Mouse (Mus musculus) heart, postnatal 0 days (tissue): ENCODE measurements around the gene H60b. TPM values are rescaled to one million over a fixed set of nuclear protein-coding genes. Genes with fewer than 3 reads are reported as not detected.

Experiments used
- ATAC-seq: fragments of 200-750 bp; cut with Nextera tagmentation; 2 replicates; pipeline ENCODE4 v1.8.0; 2017; ENCODE audit warnings: low read depth, moderate number of reproducible peaks, moderate library complexity; ENCODE audit not compliant: insufficient read depth
- DNase-seq: peaks from one replicate; pipeline ENCODE4 v3.0.0-alpha.2; 2016; ENCODE audit warnings: low spot score
- H3K27ac ChIP-seq: fragments of 300-500 bp; sonication (generic); 2 replicates; pipeline ENCODE4 v1.5.1; 2014; ENCODE audit warnings: low read depth, mild to moderate bottlenecking
- H3K27me3 ChIP-seq: fragments of 300-500 bp; sonication (generic); 2 replicates; pipeline ENCODE4 v1.6.1; 2014; ENCODE audit warnings: low read length, mixed read lengths; ENCODE audit not compliant: control insufficient read depth, insufficient read depth
- H3K36me3 ChIP-seq: fragments of 300-500 bp; sonication (generic); replicated peaks from 2 replicates; pipeline ENCODE4 v1.6.1; 2014; ENCODE audit warnings: low read length, mixed read lengths; ENCODE audit not compliant: control insufficient read depth, insufficient read depth
- H3K4me1 ChIP-seq: fragments of 300-500 bp; sonication (generic); 2 replicates; pipeline ENCODE4 v1.6.1; 2014; ENCODE audit warnings: antibody characterized with exemption; ENCODE audit not compliant: control insufficient read depth, insufficient read depth
- H3K4me2 ChIP-seq: fragments of 300-500 bp; sonication (generic); 2 replicates; pipeline ENCODE4 v1.6.1; 2014; ENCODE audit warnings: low read depth, mild to moderate bottlenecking, low read length, moderate library complexity
- H3K4me3 ChIP-seq: fragments of 300-500 bp; sonication (generic); 2 replicates; pipeline ENCODE4 v1.5.1; 2014; ENCODE audit warnings: low read depth, low read length
- H3K9ac ChIP-seq: fragments of 300-500 bp; sonication (generic); replicated peaks from 2 replicates; pipeline ENCODE4 v1.6.1; 2014; ENCODE audit warnings: low read depth, low read length, mixed read lengths
- H3K9me3 ChIP-seq: fragments of 300-500 bp; sonication (generic); replicated peaks from 2 replicates; pipeline ENCODE4 v1.6.1; 2016; ENCODE audit warnings: low read length; ENCODE audit not compliant: control insufficient read depth
- CTCF ChIP-seq: IDR thresholded peaks from 2 replicates; pipeline ENCODE4 v1.5.1; 2016; ENCODE audit warnings: antibody characterized with exemption, control low read depth, low read depth
- EP300 ChIP-seq: IDR thresholded peaks from 2 replicates; pipeline ENCODE4 v1.6.1; 2016; ENCODE audit warnings: antibody characterized with exemption, low read depth
- WGBS: fragments of 180-500 bp; shearing (Covaris S2); extraction: QIAGEN DNeasy Blood & Tissue Kit; methylation state at CpG from one replicate; pipeline ENCODE4 v1.1.7; 2014; 5-methylcytosine and 5-hydroxymethylcytosine counted together
- polyA plus RNA-seq: library from polyadenylated mRNA; unstranded; fragments of >200 nt; fragmentation: Nextera tagmentation; extraction: Ambion mirVana; gene quantifications from 2 replicates; pipeline ENCODE4 v1.2.1, GENCODE M21; 2015
- total RNA-seq: library from RNA; depleted of rRNA; stranded (reverse); fragments of >200 nt; gene quantifications from 2 replicates; pipeline ENCODE4 v1.2.3, GENCODE M21; 2014; ENCODE audit warnings: low replicate concordance

H60b gene
- total and polyA plus RNA-seq, 2 experiments from 2014 or later, result 0.36 TPM; not detected in 1

GRCm38 (mm10) chr10:22297033-22297762, 138.8 kb downstream of the H60b start:
- ATAC-seq (no peak), DNase-seq (no peak)
- no peak overlapping the region for H3K4me2 ChIP-seq
- no peaks in the 10 kb centered on the region for H3K9me3 ChIP-seq
- 74% methylated on average over 5 of the region's 5 CpGs for whole genome bisulfite sequencing
- TF ChIP-seq EP300 (no peak), CTCF (no peak)
- H3K27ac ChIP-seq, result no peak overlapping the region
- no peaks in the 10 kb centered on the region for H3K27me3 ChIP-seq
- no peak overlapping the region for H3K4me3 ChIP-seq
- no peaks in the 10 kb centered on the region for H3K36me3 ChIP-seq
- no peak overlapping the region for H3K9ac ChIP-seq
- H3K4me1 ChIP-seq, result no peaks in the 10 kb centered on the region

- Histone ChIP-seq H3K4me2 (no peak overlapping the region), H3K36me3 (no peaks in the 10 kb centered on the region), H3K9me3 (no peaks in the 10 kb centered on the region), H3K27ac (no peak overlapping the region), H3K9ac (no peak overlapping the region), H3K4me1 (no peaks in the 10 kb centered on the region), H3K27me3 (no peaks in the 10 kb centered on the region), H3K4me3 (no peak overlapping the region)
- ATAC-seq (no peak), DNase-seq (no peak)
- 56% methylated on average over 8 of the region's 8 CpGs for WGBS
- no peak for TF ChIP-seq EP300
- no peak for TF ChIP-seq CTCF
Observed at GRCm38 (mm10) chr10:22297766-22298461, 139.5 kb downstream of the H60b start.

- DNase-seq (no peak), ATAC-seq (no peak)
- Histone ChIP-seq H3K9me3 (no peaks in the 10 kb centered on the region), H3K27ac (no peak overlapping the region), H3K4me2 (no peak overlapping the region), H3K27me3 (no peaks in the 10 kb centered on the region), H3K9ac (no peak overlapping the region), H3K36me3 (no peaks in the 10 kb centered on the region), H3K4me3 (no peak overlapping the region), H3K4me1 (no peaks in the 10 kb centered on the region)
- TF ChIP-seq EP300 (no peak), CTCF (no peak)
- WGBS, result 66% methylated on average over 2 of the region's 2 CpGs
Observed at GRCm38 (mm10) chr10:22299324-22299723, 140.9 kb downstream of the H60b start.

DNA sequence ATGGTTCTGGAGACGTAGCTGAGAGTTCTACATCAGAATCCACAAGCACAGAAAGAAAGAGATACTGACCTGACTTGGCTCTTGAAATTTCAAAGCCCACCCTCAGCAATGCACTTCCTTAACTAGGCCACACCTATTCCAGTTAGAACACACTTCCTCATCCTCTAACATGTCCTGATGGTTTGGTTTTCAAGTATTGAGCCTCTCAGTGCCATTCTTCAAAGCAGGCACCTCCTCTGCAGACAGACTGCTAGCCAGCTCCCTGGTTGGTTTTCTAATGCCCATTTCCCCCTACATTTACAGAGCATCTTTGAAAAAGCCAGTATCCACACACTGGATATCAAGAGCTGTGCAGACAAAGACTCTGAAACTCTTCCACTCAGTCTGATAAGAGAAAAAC, 143.3 kb downstream of the H60b start:
- TF ChIP-seq EP300 (no peak), CTCF (no peak)
- H3K4me1 ChIP-seq, result no peaks in the 10 kb centered on the region
- H3K27me3 ChIP-seq, result no peaks in the 10 kb centered on the region
- H3K36me3 ChIP-seq, result no peaks in the 10 kb centered on the region
- no peak overlapping the region for H3K9ac ChIP-seq
- no peak for ATAC-seq
- H3K27ac ChIP-seq, result no peak overlapping the region
- no peaks in the 10 kb centered on the region for H3K9me3 ChIP-seq
- H3K4me2 ChIP-seq, result no peak overlapping the region
- no peak overlapping the region for H3K4me3 ChIP-seq
- WGBS, result 55% methylated on average over 1 of the region's 1 CpGs
- DNase-seq, result no peak

- H3K4me2 ChIP-seq, result no peak overlapping the region
- H3K4me1 ChIP-seq, result no peaks in the 10 kb centered on the region
- DNase-seq (no peak), ATAC-seq (no peak)
- WGBS, result 56% methylated on average over 5 of the region's 5 CpGs
- TF ChIP-seq CTCF, result no peak
- TF ChIP-seq EP300, result no peak
- H3K9ac ChIP-seq, result no peak overlapping the region
- no peak overlapping the region for H3K4me3 ChIP-seq
- H3K9me3 ChIP-seq, result no peaks in the 10 kb centered on the region
- no peaks in the 10 kb centered on the region for H3K36me3 ChIP-seq
- no peaks in the 10 kb centered on the region for H3K27me3 ChIP-seq
- H3K27ac ChIP-seq, result no peak overlapping the region
Observed at GRCm38 (mm10) chr10:22302344-22303057, 144.1 kb downstream of the H60b start.
